Mouse (Mus musculus): ENCODE data around the gene Slc39a7. TPM values are rescaled to one million over a fixed set of nuclear protein-coding genes. Genes with fewer than 3 reads are reported as not detected.
"Not testable (repeated sequence)": the region's sequence is repeated elsewhere in the genome, so short reads cannot be mapped to it uniquely, and the experiment has no call there.

Gene Slc39a7
- total RNA-seq, 1 experiment from 2014 or later = 127 TPM

DNA sequence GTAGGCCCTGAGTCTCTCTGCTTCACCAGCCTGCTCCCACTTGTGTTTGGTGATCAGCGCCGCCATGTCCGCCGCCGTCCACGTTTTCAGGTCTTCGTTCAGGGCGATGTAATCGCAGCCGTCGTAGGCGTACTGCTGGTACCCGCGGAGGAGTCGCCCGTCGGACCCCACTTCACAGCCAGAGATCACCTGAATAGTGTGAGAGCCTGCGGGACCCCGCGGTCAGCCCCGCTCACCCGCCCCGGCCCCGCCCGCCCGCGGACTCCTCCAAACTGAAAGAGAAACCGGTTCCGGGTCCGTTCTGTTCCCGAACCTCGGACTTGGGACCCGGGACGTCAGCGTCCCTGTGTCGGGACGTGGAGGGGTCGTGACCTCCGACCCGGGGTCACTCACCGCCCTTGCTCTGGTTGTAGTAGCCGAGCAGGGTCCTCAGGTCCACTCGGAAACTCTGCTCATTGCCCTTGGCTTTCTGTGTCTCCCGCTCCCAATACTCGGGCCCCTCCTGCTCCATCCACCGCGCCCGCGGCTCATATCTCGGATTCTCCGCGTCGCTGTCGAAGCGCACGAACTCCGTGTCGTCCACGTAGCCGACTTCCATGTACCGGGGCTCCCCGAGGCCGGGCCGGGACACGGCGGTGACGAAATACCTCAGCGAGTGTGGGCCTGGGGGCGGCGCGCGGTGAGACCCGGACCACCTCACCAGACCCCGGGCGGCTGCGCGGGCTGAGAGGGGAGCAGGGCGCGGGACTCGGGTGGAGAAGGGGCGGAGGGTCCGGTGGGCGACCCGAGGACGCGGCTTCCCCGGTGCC is 31.9 kb downstream of the Slc39a7 start:
- peak; percentile 55 for DNase-seq

DNA sequence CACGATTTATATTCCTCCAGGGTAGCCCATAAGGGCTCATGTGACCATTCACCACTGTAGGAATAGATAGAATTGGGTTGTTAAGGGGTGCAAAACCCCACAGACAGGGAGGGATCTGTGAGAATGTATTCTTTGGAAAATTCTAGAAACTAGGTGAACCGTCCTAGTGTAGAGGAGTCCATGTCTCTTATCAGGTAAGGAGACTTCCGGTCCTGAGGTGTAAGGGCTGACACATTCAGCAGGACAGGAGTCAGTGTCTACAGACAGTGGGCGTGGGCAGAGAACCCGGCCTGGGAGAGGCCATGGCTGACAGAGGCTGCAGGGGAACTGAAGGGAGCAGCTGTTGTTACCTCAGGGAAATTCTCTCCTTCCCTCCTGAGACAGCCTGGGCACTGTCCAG is 32.8 kb downstream of the Slc39a7 start:
- not testable (repeated sequence) for DNase-seq

DNA sequence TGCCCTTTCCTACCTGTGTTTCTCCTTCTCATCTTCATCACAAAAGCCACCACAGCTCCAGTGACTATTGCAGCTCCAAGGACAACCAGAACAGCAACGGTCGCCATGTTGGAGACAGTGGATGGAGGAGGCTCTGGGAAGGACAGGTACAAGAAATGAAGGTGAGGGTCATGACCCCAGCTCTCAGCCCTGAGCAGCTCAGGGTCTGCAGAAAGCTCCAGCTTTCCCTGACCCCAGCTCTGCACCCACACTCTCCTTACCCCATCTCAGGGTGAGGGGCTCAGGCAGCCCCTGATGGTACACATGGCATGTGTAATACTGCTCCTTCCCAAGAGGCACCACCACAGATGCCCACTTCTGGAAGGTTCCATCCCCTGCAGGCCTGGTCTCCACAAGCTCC is 34.5 kb downstream of the Slc39a7 start:
- DNase-seq = not testable (repeated sequence)

DNA sequence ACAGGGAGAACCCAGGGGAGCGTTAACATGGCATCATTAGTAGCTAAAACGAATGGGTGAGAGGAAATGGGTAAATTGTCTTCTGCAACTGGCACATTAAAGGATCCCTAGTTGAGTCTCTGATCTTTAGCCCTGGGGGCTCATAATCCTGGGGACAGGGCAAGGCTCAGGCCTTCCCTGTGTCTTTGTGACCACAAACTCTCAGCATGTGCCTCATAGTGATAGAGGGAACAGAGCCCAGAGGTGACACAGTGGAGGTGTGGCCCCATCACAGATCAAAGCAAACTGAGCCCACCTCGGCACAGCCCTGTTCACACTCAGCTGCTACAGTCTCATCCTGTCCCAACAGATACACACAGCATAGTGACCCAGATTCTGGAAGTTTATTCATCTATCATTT is 35.8 kb downstream of the Slc39a7 start:
- DNase-seq = no peak

- DNase-seq = no peak
Observed at GRCm38 (mm10) chr17:33994959-33995358, 36.5 kb downstream of the Slc39a7 start.

GRCm38 (mm10) chr17:33991788-33992664 is 39.5 kb downstream of the Slc39a7 start:
- peak; percentile 84 for DNase-seq

GRCm38 (mm10) chr17:33982136-33982535 is 49.3 kb downstream of the Slc39a7 start:
- DNase-seq = peak; percentile 73

DNA sequence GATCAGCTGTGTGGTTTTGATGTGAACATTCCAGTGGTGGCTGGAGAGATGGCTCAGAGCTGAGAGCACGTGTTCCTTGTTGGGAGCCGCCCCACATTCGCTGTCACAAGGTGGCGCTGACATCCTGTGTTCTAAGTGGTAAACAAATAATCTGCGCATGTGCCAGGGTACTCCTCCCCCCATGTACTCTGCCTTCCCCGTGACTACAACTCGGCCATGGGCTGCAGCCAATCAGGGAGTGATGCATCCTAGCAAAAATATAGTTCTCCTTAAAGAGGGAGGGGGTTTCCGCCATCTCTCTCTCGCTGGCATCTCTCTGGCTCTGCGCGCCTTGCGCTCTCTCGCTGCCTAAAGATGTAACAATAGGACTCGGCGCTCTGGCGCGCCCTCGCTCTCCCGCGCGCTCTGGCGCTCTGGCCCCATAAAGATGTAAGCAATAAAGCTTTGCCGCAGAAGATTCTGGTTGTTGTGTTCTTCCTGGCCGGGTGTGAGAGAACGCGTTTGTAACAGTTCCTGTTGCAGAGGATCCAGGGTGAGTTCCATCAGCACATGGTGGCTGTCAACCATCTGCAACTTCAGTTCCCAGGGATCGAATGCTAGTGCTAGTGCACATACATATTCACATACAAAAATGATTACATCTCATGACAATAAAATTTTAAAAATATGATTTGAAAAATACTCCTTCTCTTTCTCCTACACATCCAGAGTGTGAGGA is 50.1 kb downstream of the Slc39a7 start:
- peak; percentile 89 for DNase-seq

GRCm38 (mm10) chr17:33980181-33981035 is 51.1 kb downstream of the Slc39a7 start:
- DNase-seq = no peak

DNA sequence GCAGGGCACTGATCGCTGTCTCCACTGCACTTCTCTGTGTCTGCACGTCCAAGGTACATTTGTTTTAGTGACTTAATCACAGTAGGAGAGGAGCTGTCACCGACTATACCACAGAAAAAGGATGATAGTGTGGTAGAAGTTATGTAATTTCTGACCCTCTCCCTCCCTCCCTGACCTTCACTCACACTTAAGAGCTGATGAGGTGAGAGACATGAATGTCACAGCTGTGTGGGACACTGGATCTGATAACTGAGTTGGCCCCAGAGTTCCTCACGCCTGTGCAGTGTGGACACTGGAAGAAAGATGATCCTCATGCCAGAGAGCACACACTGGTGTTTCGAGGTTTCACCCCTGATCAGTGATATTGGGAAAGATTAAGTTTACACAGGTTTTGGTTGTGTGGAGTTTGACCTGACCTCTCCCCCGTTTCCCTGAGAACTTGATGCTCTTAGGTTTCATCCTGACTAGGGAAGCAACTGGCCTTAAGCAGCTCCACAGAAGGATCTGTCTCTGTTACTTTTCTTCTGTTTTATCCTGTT is 51.9 kb downstream of the Slc39a7 start:
- no peak for DNase-seq

DNA sequence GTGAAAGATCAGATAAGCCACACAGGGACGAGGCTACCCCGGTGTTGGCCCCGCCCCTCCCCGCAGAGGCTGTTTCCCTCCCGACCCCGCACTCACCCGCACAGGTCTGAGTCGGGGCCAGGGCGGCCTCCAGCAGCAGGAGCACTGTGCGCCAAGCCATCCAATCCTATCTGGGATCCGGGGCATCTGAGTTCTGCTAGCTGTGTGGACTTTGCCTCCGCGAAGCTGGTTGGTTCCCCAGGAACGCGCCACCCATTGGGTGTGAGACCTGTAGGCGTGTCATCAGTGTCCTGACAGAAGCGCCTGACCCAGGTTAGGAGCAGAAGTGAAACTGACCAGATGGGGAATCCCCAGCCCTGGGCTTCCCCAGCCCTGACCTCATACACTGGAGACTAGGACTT is 52.9 kb downstream of the Slc39a7 start:
- peak; percentile 89 for DNase-seq

Small RNA genes lying within 50 kb of the gene (microRNA-seq; reads per million reads assigned to microRNA genes)
- gene Mir219a-1 (0.43 to 1.1 reads per million in 2 experiments), gene Mir219c (0 reads per million in 2 experiments)

Other genes starting within 250 kb of the Slc39a7 start
- 121 and 189 TPM in 2 replicates for gene Angptl4, start 249.9 kb downstream of the Slc39a7 start, total RNA-seq (2021)
- 92.4 and 108 TPM in 2 replicates for gene Kank3, start 221.2 kb downstream of the Slc39a7 start, total RNA-seq (2021)
- gene Rps28, start 207.1 kb downstream of the Slc39a7 start, total RNA-seq (2021) = 1,257 and 1,514 TPM in 2 replicates
- 505 and 552 TPM in 2 replicates for gene Ndufa7, start 207.1 kb downstream of the Slc39a7 start, total RNA-seq (2021)
- 31.5 and 36.5 TPM in 2 replicates for gene Cd320, start 188.6 kb downstream of the Slc39a7 start, total RNA-seq (2021)
- gene Gm7029, start 157.8 kb downstream of the Slc39a7 start, total RNA-seq (2021) = not detected in 2 replicates
- gene Kifc1, start 141.0 kb downstream of the Slc39a7 start, total RNA-seq (2021) = 11.0 and 12.4 TPM in 2 replicates
- not detected in 2 replicates for gene Platr17, start 126.5 kb downstream of the Slc39a7 start, total RNA-seq (2021)
- gene Daxx, start 122.3 kb downstream of the Slc39a7 start, total RNA-seq (2021) = 27.7 and 32.0 TPM in 2 replicates
- 132 and 145 TPM in 2 replicates for gene Tapbp, start 115.8 kb downstream of the Slc39a7 start, total RNA-seq (2021)
- 25.5 and 34.5 TPM in 2 replicates for gene Zbtb22, start 115.8 kb downstream of the Slc39a7 start, total RNA-seq (2021)
- 53.2 and 80.3 TPM in 2 replicates for gene Rgl2, start 102.1 kb downstream of the Slc39a7 start, total RNA-seq (2021)
- gene Pfdn6, start 91.3 kb downstream of the Slc39a7 start, total RNA-seq (2021) = 96.2 and 102 TPM in 2 replicates
- 32.9 and 35.7 TPM in 2 replicates for gene Wdr46, start 91.0 kb downstream of the Slc39a7 start, total RNA-seq (2021)
- gene B3galt4, start 80.2 kb downstream of the Slc39a7 start, total RNA-seq (2021) = 3.2 and 6.2 TPM in 2 replicates
- gene Vps52, start 75.9 kb downstream of the Slc39a7 start, total RNA-seq (2021) = 46.8 and 52.9 TPM in 2 replicates
- 760 and 860 TPM in 2 replicates for gene Rps18, start 75.7 kb downstream of the Slc39a7 start, total RNA-seq (2021)
- 212 and 322 TPM in 2 replicates for gene H2-K1, start 31.3 kb downstream of the Slc39a7 start, total RNA-seq (2021)
- gene Ring1, start 7.0 kb downstream of the Slc39a7 start, total RNA-seq (2021) = 36.6 and 42.5 TPM in 2 replicates
- 207 and 212 TPM in 2 replicates for gene H2-Ke6, start 3.6 kb downstream of the Slc39a7 start, total RNA-seq (2021)
- gene Rxrb, start 130 bp upstream of the Slc39a7 start, total RNA-seq (2021) = 54.5 and 66.6 TPM in 2 replicates
- 1.1 and 2.6 TPM in 2 replicates for gene Col11a2, start 7.8 kb upstream of the Slc39a7 start, total RNA-seq (2021)
- gene H2-Oa, start 60.7 kb upstream of the Slc39a7 start, total RNA-seq (2021) = 0.33 and 4.1 TPM in 2 replicates
- 8.0 and 18.8 TPM in 2 replicates for gene H2-DMa, start 87.9 kb upstream of the Slc39a7 start, total RNA-seq (2021)
- gene Brd2, start 91.0 kb upstream of the Slc39a7 start, total RNA-seq (2021) = 198 and 203 TPM in 2 replicates
- 2.7 and 17.0 TPM in 2 replicates for gene H2-DMb2, start 111.6 kb upstream of the Slc39a7 start, total RNA-seq (2021)
- 3.6 and 8.3 TPM in 2 replicates for gene H2-DMb1, start 121.4 kb upstream of the Slc39a7 start, total RNA-seq (2021)
- 11.1 and 20.4 TPM in 2 replicates for gene Tap1, start 155.9 kb upstream of the Slc39a7 start, total RNA-seq (2021)
- gene Psmb9, start 156.1 kb upstream of the Slc39a7 start, total RNA-seq (2021) = 6.9 and 12.2 TPM in 2 replicates
- 21.0 and 33.6 TPM in 2 replicates for gene Psmb8, start 166.0 kb upstream of the Slc39a7 start, total RNA-seq (2021)
- gene Tap2, start 171.8 kb upstream of the Slc39a7 start, total RNA-seq (2021) = 33.2 and 34.9 TPM in 2 replicates
- 1.3 and 16.6 TPM in 2 replicates for gene H2-Ob, start 207.2 kb upstream of the Slc39a7 start, total RNA-seq (2021)
- gene H2-Ab1, start 226.0 kb upstream of the Slc39a7 start, total RNA-seq (2021) = 19.8 and 71.0 TPM in 2 replicates

Data from adrenal gland, postnatal 14 days (tissue).